Mouse (Mus musculus): ENCODE data around the gene Tspan17.

DNA sequence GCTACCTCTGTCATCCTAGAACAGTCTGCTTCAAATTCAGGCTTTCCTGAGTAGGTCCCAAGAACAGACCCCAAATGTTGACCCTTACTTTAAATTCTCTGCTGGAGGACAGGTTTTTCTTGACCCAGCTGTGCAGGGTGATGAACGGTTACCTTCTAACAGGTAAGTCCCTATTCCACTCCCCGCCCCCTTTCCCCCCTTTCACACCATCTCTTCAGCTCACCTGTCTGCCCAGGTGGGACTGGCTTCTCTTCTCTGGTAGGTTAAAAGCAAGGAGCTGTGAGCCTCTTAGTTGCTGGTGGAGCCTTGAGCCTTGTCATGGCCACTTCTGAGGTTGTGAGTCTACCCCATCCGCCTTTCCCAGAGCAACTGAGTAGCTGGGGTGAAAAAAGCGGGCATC is 5.5 kb upstream of the Tspan17 start, which contains the start of gene Eif4e1b:
- TF ChIP-seq CTCF (IDR thresholded peaks at IDR 0.05; ENCODE audit: insufficient read depth, low read depth, low read length) (no peak), POLR2A (IDR thresholded peaks at IDR 0.05; ENCODE audit: insufficient read depth, low read depth, low read length) (no peak)
